Comparison of ENCODE assay signal across 19 mouse cellular contexts in genomic region chr6:142668419-142668766, GRCm38 (mm10). TPM values are rescaled to one million over a fixed set of nuclear protein-coding genes. Genes with fewer than 3 reads are reported as not detected.
DNase-seq lines count a peak whose midpoint lies in the region; ATAC-seq and TF ChIP-seq lines count a peak whose summit lies in the region.
"Had no signal": no experiment of that assay in that cellular context is flagged by ENCODE, and none has a peak within 500 bp of the region (broad histone marks: within the 10 kb centered on the region; RNA-seq: fewer than 3 reads in every experiment).

No protein-coding gene starts in this region.

- peak overlapping the region; percentile 83 for H3K27ac ChIP-seq in heart, adult 2 months
- peak overlapping the region; percentile 86 for H3K27ac ChIP-seq in heart, embryonic 16.5 days (ENCODE audit: low read length)
- H3K27ac ChIP-seq in brown adipose tissue, adult 24 weeks (replicated peaks; ENCODE audit: low read depth, low read length), result peak overlapping the region; percentile 53
- peak overlapping the region; percentile 52; the same call in 1 of the 2 replicates for H3K27ac ChIP-seq in stomach, embryonic 14.5 days (ENCODE audit: low read length)
- H3K27ac ChIP-seq: embryonic facial prominence, embryonic 10.5 days; hindbrain, postnatal 0 days; liver, embryonic 12.5 days; midbrain, embryonic 10.5 days; neural tube, embryonic 13.5 days had no signal

- peaks cover 8% of the 10 kb centered on the region for H3K4me1 ChIP-seq in heart, adult 2 months (ENCODE audit: control insufficient read depth, insufficient read depth, low read length)
- H3K4me1 ChIP-seq in heart, embryonic 16.5 days (ENCODE audit: control insufficient read depth, insufficient read depth, low read length), result peaks cover 17% of the 10 kb centered on the region
- peaks cover 5% of the 10 kb centered on the region; the same call in 1 of the 2 replicates for H3K4me1 ChIP-seq in brown adipose tissue, adult 24 weeks (ENCODE audit: control insufficient read depth, insufficient read depth, insufficient read length, low read length)
- H3K4me1 ChIP-seq in stomach, embryonic 14.5 days (ENCODE audit: control insufficient read depth, insufficient read depth, low read length), result no peaks in the 10 kb centered on the region
- H3K4me1 ChIP-seq: embryonic facial prominence, embryonic 10.5 days; liver, embryonic 12.5 days; midbrain, embryonic 10.5 days; neural tube, embryonic 13.5 days had no signal

- H3K9ac ChIP-seq in heart, adult 2 months (ENCODE audit: low read depth, low read length), result no peak overlapping the region
- H3K9ac ChIP-seq in heart, embryonic 16.5 days (ENCODE audit: low read length), result no peak overlapping the region
- H3K9ac ChIP-seq in stomach, embryonic 14.5 days (replicated peaks; ENCODE audit: low read depth, low read length), result no peak overlapping the region
- H3K9ac ChIP-seq: forebrain, postnatal 0 days; liver, embryonic 12.5 days; neural tube, embryonic 13.5 days had no signal

- peaks cover 26% of the 10 kb centered on the region for H3K36me3 ChIP-seq in heart, adult 2 months (ENCODE audit: control insufficient read depth, insufficient read depth, low read length)
- H3K36me3 ChIP-seq in heart, embryonic 16.5 days (ENCODE audit: control insufficient read depth, insufficient read depth), result peaks cover 31% of the 10 kb centered on the region
- H3K36me3 ChIP-seq in stomach, embryonic 14.5 days (ENCODE audit: control insufficient read depth, insufficient read depth, low read length), result peaks cover 5% of the 10 kb centered on the region
- H3K36me3 ChIP-seq: embryonic facial prominence, embryonic 10.5 days; midbrain, embryonic 10.5 days; neural tube, embryonic 13.5 days had no signal

- H3K4me3 ChIP-seq in heart, adult 2 months, result no peak overlapping the region
- H3K4me3 ChIP-seq in heart, embryonic 16.5 days (ENCODE audit: low read length), result no peak overlapping the region
- no peak overlapping the region for H3K4me3 ChIP-seq in brown adipose tissue, adult 24 weeks (ENCODE audit: insufficient read depth, low read depth, low read length)
- no peak overlapping the region for H3K4me3 ChIP-seq in stomach, embryonic 14.5 days (ENCODE audit: low read depth, low read length)
- H3K4me3 ChIP-seq: embryonic facial prominence, embryonic 10.5 days; liver, embryonic 12.5 days; midbrain, embryonic 10.5 days; myocyte; neural tube, embryonic 13.5 days had no signal

- DNase-seq in heart, adult 2 months, result no peak
- no peak for DNase-seq in heart, postnatal 10 days
- no peak for DNase-seq in heart, postnatal 14 days
- DNase-seq in adrenal gland, postnatal 10 days, result no peak
- DNase-seq in thymus, postnatal 0 days (ENCODE audit: low spot score), result no peak
- DNase-seq: cerebellum, adult 11 months; forebrain, postnatal 0 days; layer of hippocampus, postnatal 36 days had no signal

- WGBS in heart, adult 2 months, result 14% methylated on average over 1 of the region's 1 CpGs
- WGBS in heart, embryonic 16.5 days, result 14% methylated on average over 1 of the region's 1 CpGs
- WGBS in stomach, embryonic 14.5 days, result 6% methylated on average over 1 of the region's 1 CpGs

- TF ChIP-seq EP300 in heart, adult 2 months (IDR thresholded peaks at IDR 0.05; ENCODE audit: insufficient read depth, low read depth, low read length), result no peak

- intact Hi-C loops in heart, adult 2 months (cut with DNase I), result loop anchor here (5.0 kb wide), 1 partner anchor 34 kb away; the partner anchor contains the start of gene Abcc9
- intact Hi-C loops in heart, postnatal 10 days (cut with DNase I), result no loop called here
- intact Hi-C loops in heart, postnatal 14 days (cut with DNase I), result loop anchor here (5.0 kb wide), 2 partner anchors 34 to 64 kb away; partner anchors contain the start of gene Abcc9

- no peak for TF ChIP-seq POLR2A in heart, adult 2 months (IDR thresholded peaks at IDR 0.05; ENCODE audit: insufficient read depth, low read depth, low read length)

- peak; percentile 63; the same call in 1 of the 2 replicates for ATAC-seq in heart, embryonic 16.5 days (replicated peaks; ENCODE audit: extremely low read depth, insufficient read depth, low FRiP score)
- peak; percentile 72; the same call in 1 of the 2 replicates for ATAC-seq in stomach, embryonic 14.5 days (ENCODE audit: insufficient number of reproducible peaks, insufficient read depth, low FRiP score, low read depth)
- ATAC-seq: CD4-positive, CD25-positive, alpha-beta regulatory T cell, adult 4 months; hindbrain, postnatal 0 days; liver, embryonic 12.5 days; midbrain, embryonic 16.5 days had no signal

- H3K4me2 ChIP-seq in heart, embryonic 16.5 days (ENCODE audit: low read depth, low read length), result no peak overlapping the region
- no peak overlapping the region for H3K4me2 ChIP-seq in stomach, embryonic 14.5 days (replicated peaks; ENCODE audit: low read depth, low read length)
- H3K4me2 ChIP-seq: liver, embryonic 12.5 days; neural tube, embryonic 13.5 days had no signal

- H3K27me3 ChIP-seq in heart, adult 2 months (ENCODE audit: control insufficient read depth, insufficient read depth, low read length), result no peaks in the 10 kb centered on the region
- no peaks in the 10 kb centered on the region for H3K27me3 ChIP-seq in heart, embryonic 16.5 days (ENCODE audit: control insufficient read depth, insufficient read depth, low read length)
- H3K27me3 ChIP-seq in stomach, embryonic 14.5 days (ENCODE audit: control insufficient read depth, insufficient read depth, low read length), result no peaks in the 10 kb centered on the region
- H3K27me3 ChIP-seq: liver, embryonic 12.5 days; neural tube, embryonic 13.5 days had no signal

- no peaks in the 10 kb centered on the region for H3K79me2 ChIP-seq in heart, adult 2 months (replicated peaks; ENCODE audit: control insufficient read depth, insufficient read depth, low read length)

- H3K9me3 ChIP-seq in heart, embryonic 16.5 days (replicated peaks; ENCODE audit: control insufficient read depth, low read length), result peaks cover 3% of the 10 kb centered on the region
- H3K9me3 ChIP-seq in stomach, embryonic 14.5 days (ENCODE audit: control insufficient read depth, low read depth, low read length), result peaks cover 2% of the 10 kb centered on the region; the same call in 1 of the 2 replicates
- H3K9me3 ChIP-seq: embryonic facial prominence, embryonic 10.5 days; midbrain, embryonic 10.5 days; neural tube, embryonic 13.5 days had no signal

- no peak for TF ChIP-seq CTCF in heart, adult 2 months (IDR thresholded peaks at IDR 0.05)

RNA-seq across cellular contexts. Expression of gene Abcc9, which starts 33.7 kb away (rescaled TPM):
- total RNA-seq in heart, adult 2 months (2021), result 100 to 1,000 TPM; 227 to 235 TPM
- polyA plus RNA-seq in heart, adult 2 months (2012; rRNA removed), result 57.8 and 100 TPM in 2 replicates
- total RNA-seq in heart, postnatal 10 days (2021), result 100 to 1,000 TPM; 220 to 258 TPM
- 16.3 and 16.7 TPM in 2 replicates for polyA plus RNA-seq in heart, embryonic 16.5 days (2015; fragmentation: Nextera tagmentation; extraction: Ambion mirVana)
- 100 to 1,000 TPM; 223 to 229 TPM for total RNA-seq in heart, postnatal 14 days (2021)
- polyA plus RNA-seq in brown adipose tissue, adult 24 weeks (2012; ENCODE audit: insufficient read depth, insufficient read length, missing spikeins), result 9.4 and 12.2 TPM in 2 replicates
- 31.0 and 34.4 TPM in 2 replicates for polyA plus RNA-seq in stomach, embryonic 14.5 days (2014; fragmentation: Nextera tagmentation; extraction: Ambion mirVana)
- total RNA-seq in adrenal gland, postnatal 10 days (2021), result 10 to 100 TPM; 36.0 to 43.2 TPM
- 1.5 and 1.7 TPM in 2 replicates for polyA plus RNA-seq in thymus, postnatal 0 days (2015; fragmentation: Nextera tagmentation; extraction: Ambion mirVana)
- polyA plus RNA-seq: CD4-positive, CD25-positive, alpha-beta regulatory T cell, adult 4 months had no signal
